Mouse (Mus musculus) megakaryocyte progenitor cell, adult 5-6 weeks (primary cell): ENCODE measurements around the gene Opcml. TPM values are rescaled to one million over a fixed set of nuclear protein-coding genes. Genes with fewer than 3 reads are reported as not detected.
A peak's percentile ranks its signal among the peaks of the same experiment; 100 is the strongest.

ENCODE experiments used
- ATAC-seq: replicated peaks from 2 replicates; pipeline ENCODE4 v1.8.0; 2016; ENCODE audit warnings: mild to moderate bottlenecking, moderate TSS enrichment, inconsistent platforms; ENCODE audit not compliant: poor library complexity
- total RNA-seq, 2 experiments: library from RNA; stranded (forward) in 1 of 2; stranded (reverse) in 1 of 2; fragments of 157-497, 149-512 nt in 1 of 2; fragments of 200-1000 nt in 1 of 2; gene quantifications; 2 replicates each; pipeline versions ENCODE4 v1.2.3 to v1.2.4; 2015 to 2017

Opcml gene
- total RNA-seq, 2 experiments from 2014 or later: not detected

GRCm38 (mm10) chr9:28403831-28404562 lies 613.4 kb downstream of the Opcml start:
- ATAC-seq: no peak

- ATAC-seq: no peak
Measured at GRCm38 (mm10) chr9:28404616-28405015, 614.0 kb downstream of the Opcml start.

- ATAC-seq: peak; percentile 44; the same call in 1 of the 2 replicates
Measured at GRCm38 (mm10) chr9:28405816-28406215, 615.2 kb downstream of the Opcml start.

GRCm38 (mm10) chr9:28420808-28421207 lies 630.2 kb downstream of the Opcml start:
- no peak for ATAC-seq

GRCm38 (mm10) chr9:28423407-28423806 lies 632.8 kb downstream of the Opcml start:
- ATAC-seq: no peak

- ATAC-seq: no peak
Measured at GRCm38 (mm10) chr9:28432159-28432558, 641.6 kb downstream of the Opcml start.

GRCm38 (mm10) chr9:28438752-28439151 lies 648.2 kb downstream of the Opcml start:
- ATAC-seq: no peak

GRCm38 (mm10) chr9:28439433-28440191 lies 649.0 kb downstream of the Opcml start:
- ATAC-seq: no peak

- no peak for ATAC-seq
Measured at GRCm38 (mm10) chr9:28440192-28440795, 649.7 kb downstream of the Opcml start.

- ATAC-seq: no peak
Measured at GRCm38 (mm10) chr9:28444485-28444884, 653.9 kb downstream of the Opcml start.

GRCm38 (mm10) chr9:28444972-28445371 lies 654.4 kb downstream of the Opcml start:
- ATAC-seq: no peak

- ATAC-seq: no peak
Measured at GRCm38 (mm10) chr9:28445863-28446262, 655.3 kb downstream of the Opcml start.

- ATAC-seq: no peak
Measured at GRCm38 (mm10) chr9:28446278-28447064, 655.9 kb downstream of the Opcml start.

- no peak for ATAC-seq
Measured at GRCm38 (mm10) chr9:28452509-28452908, 661.9 kb downstream of the Opcml start.

GRCm38 (mm10) chr9:28453062-28453461 lies 662.5 kb downstream of the Opcml start:
- no peak for ATAC-seq

GRCm38 (mm10) chr9:28457982-28458770 lies 667.6 kb downstream of the Opcml start:
- ATAC-seq: no peak

GRCm38 (mm10) chr9:28463622-28464021 lies 673.0 kb downstream of the Opcml start:
- ATAC-seq: peak; percentile 17; the same call in 1 of the 2 replicates

GRCm38 (mm10) chr9:28469419-28469818 lies 678.8 kb downstream of the Opcml start:
- ATAC-seq: no peak

- ATAC-seq: no peak
Measured at GRCm38 (mm10) chr9:28471501-28471900, 680.9 kb downstream of the Opcml start.

- no peak for ATAC-seq
Measured at GRCm38 (mm10) chr9:28474586-28474985, 684.0 kb downstream of the Opcml start.
